Mouse (Mus musculus) ES-E14 (cell line): Measurements from ENCODE around the gene Gsg1l2.

Experiments
- CHD2 ChIP-seq: IDR thresholded peaks from 2 replicates; pipeline ENCODE4 v1.6.1; 2014; ENCODE audit warnings: mild to moderate bottlenecking, low read depth, low read length, inconsistent platforms
- HCFC1 ChIP-seq: IDR thresholded peaks from 2 replicates; pipeline ENCODE4 v1.6.1; 2012; ENCODE audit warnings: low read length, inconsistent platforms, borderline replicate concordance; ENCODE audit not compliant: insufficient read depth
- MAFK ChIP-seq: IDR thresholded peaks from 2 replicates; pipeline ENCODE4 v1.6.1; 2014; ENCODE audit warnings: mild to moderate bottlenecking, low read depth, low read length, inconsistent platforms; ENCODE audit not compliant: insufficient read depth
- ZC3H11A ChIP-seq: IDR thresholded peaks from 2 replicates; pipeline ENCODE4 v1.6.1; 2012; ENCODE audit warnings: low read depth, mild to moderate bottlenecking, inconsistent platforms, low read length, borderline replicate concordance
- ZNF384 ChIP-seq: IDR thresholded peaks from 2 replicates; pipeline ENCODE4 v1.6.1; 2012; ENCODE audit warnings: low read depth, low read length, inconsistent platforms

GRCm38 (mm10) chr11:67808051-67808450, 33.6 kb downstream of the Gsg1l2 start:
- TF ChIP-seq MAFK (no peak), CHD2 (no peak), ZNF384 (no peak), HCFC1 (no peak), ZC3H11A (no peak)
